Mouse (Mus musculus): ENCODE results near the gene Olfr487. TPM values are rescaled to one million over a fixed set of nuclear protein-coding genes. Genes with fewer than 3 reads are reported as not detected.
"Not testable (repeated sequence)": the region's sequence is repeated elsewhere in the genome, so short reads cannot be mapped to it uniquely, and the experiment has no call there.

Gene Olfr487
- polyA plus RNA-seq (2014; fragmentation: Nextera tagmentation; extraction: Ambion mirVana) = not detected in 2 replicates

DNA sequence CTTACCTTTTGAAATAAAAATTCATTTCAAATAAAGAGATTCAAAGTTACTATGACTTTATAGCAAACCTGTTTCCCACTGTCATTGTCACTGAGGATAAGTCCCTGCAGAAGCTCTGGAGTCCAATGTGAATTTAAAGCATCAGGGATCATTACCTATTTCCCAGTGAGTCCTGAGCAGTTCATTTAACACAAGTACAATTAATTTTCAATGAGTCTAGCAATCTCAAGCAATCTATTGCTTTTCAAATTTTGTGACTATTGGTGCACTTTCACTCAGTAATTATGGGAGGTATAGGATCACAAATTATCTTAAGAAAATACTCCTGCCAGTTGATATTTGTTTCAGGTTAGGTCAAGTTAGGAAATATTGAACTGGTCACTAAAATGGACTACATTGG lies at the start of gene Olfr487:
Gene Olfr487, minus strand, starts transcription at position 101 of the 400 bp plus-strand sequence.
- ATAC-seq (replicated peaks; ENCODE audit: low FRiP score); H3K4me1 ChIP-seq (replicated peaks; ENCODE audit: control insufficient read depth, insufficient read depth, low read length); H3K9me3 ChIP-seq (ENCODE audit: control insufficient read depth, low read length); H3K4me2 ChIP-seq (ENCODE audit: low read depth, low read length, severe bottlenecking); DNase-seq (ENCODE audit: low spot score); H3K9ac ChIP-seq (ENCODE audit: low read length); H3K27me3 ChIP-seq (ENCODE audit: control insufficient read depth, insufficient read depth, low read length); H3K27ac ChIP-seq (ENCODE audit: low read depth, low read length); H3K4me3 ChIP-seq (ENCODE audit: low read depth, low read length); H3K36me3 ChIP-seq (ENCODE audit: control insufficient read depth, insufficient read depth, low read length): not testable (repeated sequence)

DNA sequence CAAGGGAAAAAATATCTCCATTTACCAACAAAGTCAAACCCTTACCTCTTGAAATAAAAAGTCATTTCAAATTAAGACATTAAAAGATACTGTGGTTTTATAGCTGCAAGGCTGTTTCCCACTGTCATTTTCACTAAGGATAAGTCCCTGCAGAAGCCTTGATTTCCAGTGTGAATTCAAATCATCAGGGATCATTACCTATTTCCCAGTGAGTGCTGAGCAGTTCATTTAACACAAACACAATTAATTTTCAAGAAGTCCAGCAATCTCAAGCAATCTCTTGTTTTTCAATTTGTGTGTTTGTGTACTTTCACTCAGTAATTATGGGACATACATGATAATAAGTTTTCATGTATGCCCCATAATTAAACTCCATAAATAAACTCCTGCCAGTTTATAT lies 43.8 kb upstream of the Olfr487 start, which contains the start of gene Olfr488:
Gene Olfr488, minus strand, starts transcription at position 101 of the 400 bp plus-strand sequence.
- ATAC-seq (replicated peaks; ENCODE audit: low FRiP score) (no peak), DNase-seq (ENCODE audit: low spot score) (no peak)
- H3K9me3 ChIP-seq (ENCODE audit: control insufficient read depth, low read length) = no peaks in the 10 kb centered on the region
- no peak within 1 kb of the TSS for H3K27ac ChIP-seq (ENCODE audit: low read depth, low read length)
- H3K4me1 ChIP-seq (replicated peaks; ENCODE audit: control insufficient read depth, insufficient read depth, low read length) = no peaks in the 10 kb centered on the region
- H3K9ac ChIP-seq (ENCODE audit: low read length) = no peak within 1 kb of the TSS
- H3K36me3 ChIP-seq (ENCODE audit: control insufficient read depth, insufficient read depth, low read length) = no peaks in the 10 kb centered on the region
- no peak within 1 kb of the TSS for H3K4me2 ChIP-seq (ENCODE audit: low read depth, low read length, severe bottlenecking)
- no peak within 1 kb of the TSS for H3K4me3 ChIP-seq (ENCODE audit: low read depth, low read length)
- H3K27me3 ChIP-seq (ENCODE audit: control insufficient read depth, insufficient read depth, low read length) = no peaks in the 10 kb centered on the region

DNA sequence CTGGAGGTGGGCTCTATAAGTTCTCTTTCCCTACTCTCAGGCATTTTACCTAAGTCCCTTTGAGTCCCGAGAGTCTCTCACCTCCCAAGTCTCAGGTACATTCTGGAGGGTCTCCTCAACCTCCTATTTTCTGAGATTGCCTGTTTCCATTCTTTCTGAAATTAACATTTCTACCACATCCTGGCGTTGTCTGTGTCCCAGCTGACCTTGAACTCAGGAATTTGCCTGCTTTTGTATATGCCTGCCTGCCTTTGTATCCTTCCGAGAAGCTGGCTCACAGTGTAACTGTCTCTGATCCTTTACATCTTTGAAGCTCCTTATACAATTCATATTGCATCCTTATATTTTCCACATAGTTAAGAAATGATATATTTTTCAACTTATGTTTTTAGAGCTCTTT lies 19.1 kb upstream of the Olfr487 start:
- Histone ChIP-seq H3K4me2 (ENCODE audit: low read depth, low read length, severe bottlenecking) (no peak overlapping the region), H3K9me3 (ENCODE audit: control insufficient read depth, low read length) (no peaks in the 10 kb centered on the region), H3K27ac (ENCODE audit: low read depth, low read length) (no peak overlapping the region), H3K4me3 (ENCODE audit: low read depth, low read length) (no peak overlapping the region), H3K9ac (ENCODE audit: low read length) (no peak overlapping the region), H3K27me3 (ENCODE audit: control insufficient read depth, insufficient read depth, low read length) (no peaks in the 10 kb centered on the region), H3K4me1 (replicated peaks; ENCODE audit: control insufficient read depth, insufficient read depth, low read length) (no peaks in the 10 kb centered on the region), H3K36me3 (ENCODE audit: control insufficient read depth, insufficient read depth, low read length) (no peaks in the 10 kb centered on the region)
- DNase-seq (ENCODE audit: low spot score) (no peak), ATAC-seq (replicated peaks; ENCODE audit: low FRiP score) (no peak)
- WGBS = 72% methylated on average over 3 of the region's 3 CpGs

DNA sequence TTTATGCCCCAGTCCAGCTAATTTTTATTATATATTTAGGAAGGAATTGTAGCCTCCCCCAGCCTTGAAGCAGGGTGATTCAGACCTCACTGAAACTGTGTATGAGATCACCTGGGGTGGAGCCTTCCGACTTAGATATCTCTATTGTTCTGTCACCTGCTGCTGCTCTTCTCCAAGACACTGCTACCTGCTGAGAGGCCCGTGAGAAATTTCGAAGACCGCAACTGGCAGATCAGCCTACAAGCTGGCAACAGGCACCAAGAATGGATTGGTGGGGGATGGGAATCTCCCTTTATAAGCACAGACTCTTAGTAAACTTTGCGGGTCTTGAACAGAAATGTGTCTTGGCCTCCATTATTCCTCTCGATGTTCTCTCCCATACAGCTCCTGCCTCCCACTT lies 17.5 kb downstream of the Olfr487 start:
- Histone ChIP-seq H3K4me3 (ENCODE audit: low read depth, low read length) (no peak overlapping the region), H3K9ac (ENCODE audit: low read length) (no peak overlapping the region)
- no peak for ATAC-seq (replicated peaks; ENCODE audit: low FRiP score)

DNA sequence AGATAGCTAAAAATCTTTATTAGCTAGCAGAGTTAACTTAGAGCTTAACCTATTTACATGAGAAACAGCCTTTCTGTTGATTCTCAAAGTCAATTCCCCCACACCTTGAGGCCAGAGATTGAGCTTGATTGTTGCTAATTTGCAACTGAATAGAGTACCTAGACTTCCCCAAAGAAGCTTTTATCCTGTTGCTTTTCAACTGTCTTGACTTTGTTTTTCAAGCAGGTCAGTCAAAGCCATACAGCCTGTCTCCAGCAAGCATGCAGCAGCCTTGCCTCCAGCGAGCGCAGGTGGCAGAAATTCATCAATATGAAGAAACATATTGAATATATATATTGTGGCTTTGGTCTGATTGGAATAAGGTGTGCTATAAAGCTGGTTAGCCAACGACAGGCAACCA lies 18.1 kb downstream of the Olfr487 start:
- not testable (repeated sequence) for H3K4me1 ChIP-seq (replicated peaks; ENCODE audit: control insufficient read depth, insufficient read depth, low read length); H3K9me3 ChIP-seq (ENCODE audit: control insufficient read depth, low read length); DNase-seq (ENCODE audit: low spot score); H3K9ac ChIP-seq (ENCODE audit: low read length); H3K27me3 ChIP-seq (ENCODE audit: control insufficient read depth, insufficient read depth, low read length); H3K4me3 ChIP-seq (ENCODE audit: low read depth, low read length); H3K36me3 ChIP-seq (ENCODE audit: control insufficient read depth, insufficient read depth, low read length); H3K4me2 ChIP-seq (ENCODE audit: low read depth, low read length, severe bottlenecking); H3K27ac ChIP-seq (ENCODE audit: low read depth, low read length); ATAC-seq (replicated peaks; ENCODE audit: low FRiP score)
- 61% methylated on average over 3 of the region's 3 CpGs for WGBS

More for the DNA sequence above, 17.5 kb downstream of the Olfr487 start:
- Histone ChIP-seq H3K9me3 (ENCODE audit: control insufficient read depth, low read length) (no peaks in the 10 kb centered on the region), H3K36me3 (ENCODE audit: control insufficient read depth, insufficient read depth, low read length) (no peaks in the 10 kb centered on the region), H3K27me3 (ENCODE audit: control insufficient read depth, insufficient read depth, low read length) (no peaks in the 10 kb centered on the region), H3K4me1 (replicated peaks; ENCODE audit: control insufficient read depth, insufficient read depth, low read length) (no peaks in the 10 kb centered on the region), H3K27ac (ENCODE audit: low read depth, low read length) (no peak overlapping the region), H3K4me2 (ENCODE audit: low read depth, low read length, severe bottlenecking) (no peak overlapping the region)
- 53% methylated on average over 6 of the region's 6 CpGs for WGBS
- DNase-seq (ENCODE audit: low spot score) = no peak

DNA sequence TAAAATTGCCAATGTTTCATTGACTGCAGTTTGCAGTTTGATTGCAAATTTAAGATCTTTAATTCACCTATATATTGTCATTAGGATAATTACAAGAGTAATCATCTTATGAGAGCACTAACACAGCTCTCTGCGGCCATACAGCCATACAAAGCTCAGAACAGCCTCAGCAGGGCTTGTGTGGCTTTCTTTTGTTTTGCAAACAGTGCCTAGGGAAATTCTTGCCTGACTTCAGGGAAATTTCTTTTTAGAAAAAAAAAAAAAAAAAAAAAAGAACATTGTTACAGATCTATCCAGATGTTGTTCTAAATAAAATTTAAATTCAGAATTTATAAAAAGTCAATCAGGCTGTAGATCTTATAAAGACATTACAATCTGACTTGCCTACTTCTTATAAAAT lies 21.7 kb downstream of the Olfr487 start:
- H3K27me3 ChIP-seq (ENCODE audit: control insufficient read depth, insufficient read depth, low read length); H3K36me3 ChIP-seq (ENCODE audit: control insufficient read depth, insufficient read depth, low read length); H3K9ac ChIP-seq (ENCODE audit: low read length); H3K4me1 ChIP-seq (replicated peaks; ENCODE audit: control insufficient read depth, insufficient read depth, low read length); DNase-seq (ENCODE audit: low spot score); ATAC-seq (replicated peaks; ENCODE audit: low FRiP score); H3K4me3 ChIP-seq (ENCODE audit: low read depth, low read length); H3K4me2 ChIP-seq (ENCODE audit: low read depth, low read length, severe bottlenecking); H3K27ac ChIP-seq (ENCODE audit: low read depth, low read length); H3K9me3 ChIP-seq (ENCODE audit: control insufficient read depth, low read length): not testable (repeated sequence)
- WGBS = 36% methylated on average over 1 of the region's 1 CpGs

DNA sequence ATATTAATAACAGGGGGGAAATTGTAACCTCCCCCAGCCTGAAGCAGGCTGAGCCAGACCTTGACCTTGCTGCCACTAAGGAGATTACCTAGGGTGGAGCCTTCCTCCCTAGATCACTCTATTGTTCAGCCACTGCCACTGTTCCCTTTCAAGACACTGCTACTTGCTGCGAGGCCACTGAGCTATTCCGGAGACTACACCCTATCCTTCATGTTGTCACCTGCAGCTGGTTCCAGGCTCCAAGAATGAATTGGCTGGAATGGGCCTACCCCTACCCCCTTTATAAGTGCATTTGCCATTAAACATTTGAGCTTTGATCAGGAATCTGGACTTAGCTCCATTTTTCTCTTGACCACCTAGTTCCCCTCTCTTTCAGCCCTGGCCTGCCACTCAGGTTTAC lies 23.2 kb downstream of the Olfr487 start:
- not testable (repeated sequence) for DNase-seq (ENCODE audit: low spot score); H3K36me3 ChIP-seq (ENCODE audit: control insufficient read depth, insufficient read depth, low read length); ATAC-seq (replicated peaks; ENCODE audit: low FRiP score); H3K4me1 ChIP-seq (replicated peaks; ENCODE audit: control insufficient read depth, insufficient read depth, low read length); H3K4me3 ChIP-seq (ENCODE audit: low read depth, low read length); H3K27me3 ChIP-seq (ENCODE audit: control insufficient read depth, insufficient read depth, low read length); H3K4me2 ChIP-seq (ENCODE audit: low read depth, low read length, severe bottlenecking); H3K9me3 ChIP-seq (ENCODE audit: control insufficient read depth, low read length); H3K9ac ChIP-seq (ENCODE audit: low read length); H3K27ac ChIP-seq (ENCODE audit: low read depth, low read length)
- WGBS = 45% methylated on average over 2 of the region's 2 CpGs

DNA sequence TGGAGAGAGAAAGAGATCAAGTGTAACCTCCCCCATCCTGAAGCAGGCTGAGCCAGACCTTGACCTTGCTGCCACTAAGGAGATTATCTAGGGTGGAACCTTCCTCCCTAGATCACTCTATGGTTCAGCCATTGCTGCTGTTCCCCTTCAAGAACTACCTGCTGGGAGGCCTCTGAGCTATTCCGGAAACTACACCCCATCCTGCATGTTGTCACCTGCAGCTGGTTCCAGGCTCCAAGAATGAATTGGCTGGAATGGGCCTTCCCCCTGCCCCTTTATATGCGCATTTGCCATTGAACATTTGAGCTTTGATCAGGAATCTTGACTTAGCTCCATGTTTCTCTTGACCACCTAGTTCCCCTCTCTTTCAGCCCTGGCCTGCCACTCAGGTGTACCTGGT lies 29.2 kb downstream of the Olfr487 start:
- WGBS = 87% methylated on average over 2 of the region's 2 CpGs

DNA sequence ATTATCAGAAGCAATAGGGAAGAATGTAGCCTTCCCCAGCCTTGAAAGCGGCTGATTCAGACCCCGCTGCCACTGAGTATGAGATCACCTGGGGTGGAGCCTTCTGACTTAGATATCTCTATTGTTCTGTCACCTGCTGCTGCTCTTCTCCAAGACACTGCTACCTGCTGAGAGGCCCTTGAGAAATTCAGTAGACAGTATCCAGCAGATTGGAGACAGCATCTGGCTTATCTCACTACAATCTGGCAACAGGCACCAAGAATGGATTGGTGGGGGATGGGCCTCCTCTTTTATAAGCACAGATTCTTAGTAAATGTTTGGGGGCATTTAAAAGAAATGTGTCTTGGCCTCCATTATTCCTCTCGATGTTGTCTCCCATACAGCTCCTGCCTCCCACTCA lies 30.0 kb downstream of the Olfr487 start:
- H3K4me1 ChIP-seq (replicated peaks; ENCODE audit: control insufficient read depth, insufficient read depth, low read length); H3K9ac ChIP-seq (ENCODE audit: low read length); H3K9me3 ChIP-seq (ENCODE audit: control insufficient read depth, low read length); DNase-seq (ENCODE audit: low spot score); H3K27me3 ChIP-seq (ENCODE audit: control insufficient read depth, insufficient read depth, low read length); H3K27ac ChIP-seq (ENCODE audit: low read depth, low read length); H3K36me3 ChIP-seq (ENCODE audit: control insufficient read depth, insufficient read depth, low read length); H3K4me2 ChIP-seq (ENCODE audit: low read depth, low read length, severe bottlenecking); H3K4me3 ChIP-seq (ENCODE audit: low read depth, low read length); ATAC-seq (replicated peaks; ENCODE audit: low FRiP score): not testable (repeated sequence)
- WGBS = 71% methylated on average over 3 of the region's 3 CpGs

More for the DNA sequence above, 29.2 kb downstream of the Olfr487 start:
- not testable (repeated sequence) for H3K27me3 ChIP-seq (ENCODE audit: control insufficient read depth, insufficient read depth, low read length); H3K4me2 ChIP-seq (ENCODE audit: low read depth, low read length, severe bottlenecking); H3K36me3 ChIP-seq (ENCODE audit: control insufficient read depth, insufficient read depth, low read length); H3K9me3 ChIP-seq (ENCODE audit: control insufficient read depth, low read length); H3K4me1 ChIP-seq (replicated peaks; ENCODE audit: control insufficient read depth, insufficient read depth, low read length); H3K27ac ChIP-seq (ENCODE audit: low read depth, low read length); ATAC-seq (replicated peaks; ENCODE audit: low FRiP score); DNase-seq (ENCODE audit: low spot score); H3K9ac ChIP-seq (ENCODE audit: low read length); H3K4me3 ChIP-seq (ENCODE audit: low read depth, low read length)
